Comparison of ENCODE assay signal across 8 mouse cellular contexts in genomic region chr4:101068786-101069153, GRCm38 (mm10). TPM values are rescaled to one million over a fixed set of nuclear protein-coding genes. Genes with fewer than 3 reads are reported as not detected.
A peak's percentile ranks its signal among the peaks of the same experiment; 100 is the strongest.
DNase-seq lines count a peak whose midpoint lies in the region; ATAC-seq and TF ChIP-seq lines count a peak whose summit lies in the region.

TSS of gene Raver2 (plus strand) at chr4:101068983.

- H3K9ac ChIP-seq in hindbrain, embryonic 15.5 days = peak within 1 kb of the TSS; percentile 75

- peak; percentile 73 for DNase-seq in R1 (ENCODE audit: low read depth, low spot score)
- DNase-seq in cerebellum, adult 8-10 months = peak; percentile 20
- peak; percentile 7 to 15 for DNase-seq in frontal cortex, postnatal 25 days (ENCODE audit: low spot score in 2 of 2)
- DNase-seq in left cerebral cortex, adult 2 months (ENCODE audit: extremely low spot score in 1 of 2, low spot score in 2 of 2) = peak; percentile 66
- peak; percentile 59 for DNase-seq in lung, postnatal 36 days
- DNase-seq in right cerebral cortex, adult 18-20 months = peak; percentile 58
- DNase-seq in urinary bladder, postnatal 36 days (ENCODE audit: low spot score in 2 of 2) = peak; percentile 25 to 30

- peak within 1 kb of the TSS; percentile 87 for H3K4me3 ChIP-seq in hindbrain, embryonic 15.5 days
- H3K4me3 ChIP-seq in left cerebral cortex, adult 2 months = peak within 1 kb of the TSS; percentile 65

- intact Hi-C loops in left cerebral cortex, adult 2 months (cut with DNase I) = no loop called here

- H3K27me3 ChIP-seq in hindbrain, embryonic 15.5 days = no peaks in the 10 kb centered on the region

- H3K36me3 ChIP-seq in hindbrain, embryonic 15.5 days = no peaks in the 10 kb centered on the region

- WGBS in hindbrain, embryonic 15.5 days = 1% methylated on average over 51 of the region's 54 CpGs

- no peaks in the 10 kb centered on the region for H3K9me3 ChIP-seq in hindbrain, embryonic 15.5 days

- peak within 1 kb of the TSS; percentile 97 for H3K4me2 ChIP-seq in hindbrain, embryonic 15.5 days

- ATAC-seq in hindbrain, embryonic 15.5 days (ENCODE audit: low FRiP score, low read depth) = peak; percentile 75

- peaks cover 14% of the 10 kb centered on the region for H3K4me1 ChIP-seq in hindbrain, embryonic 15.5 days (replicated peaks)

- H3K27ac ChIP-seq in hindbrain, embryonic 15.5 days (replicated peaks) = peak within 1 kb of the TSS; percentile 35; the same call in 1 of the 2 replicates
- H3K27ac ChIP-seq in left cerebral cortex, adult 2 months = peak within 1 kb of the TSS; percentile 66

- no peak; the same call in 1 of the 2 replicates for TF ChIP-seq CTCF in left cerebral cortex, adult 2 months (IDR thresholded peaks at IDR 0.05)

RNA-seq across cellular contexts. Expression of gene Raver2, which starts in this region (rescaled TPM):
- polyA plus RNA-seq in hindbrain, embryonic 15.5 days (2015; fragmentation: Nextera tagmentation; extraction: Ambion mirVana) = 4.9 and 5.8 TPM in 2 replicates
- 10 to 100 TPM; 18.1 to 22.3 TPM for total RNA-seq in left cerebral cortex, adult 2 months (2021)

Comparison
In these comparisons a context has a peak if more than half of its experiments do, and no peak if none do; other contexts are left out.
1. Peak in every context shown above with its lines: DNase-seq, ATAC-seq, H3K4me3 ChIP-seq and H3K27ac ChIP-seq.
2. DNase-seq: peak in every context shown above with its lines; median percentile 73 in R1; 66 in left cerebral cortex, adult 2 months; 59 in lung, postnatal 36 days; 58 in right cerebral cortex, adult 18-20 months; 28 in urinary bladder, postnatal 36 days; 20 in cerebellum, adult 8-10 months; 11 in frontal cortex, postnatal 25 days.